Mouse (Mus musculus) layer of hippocampus, postnatal 25 days (tissue): ENCODE data around the gene Alg12. TPM values are rescaled to one million over a fixed set of nuclear protein-coding genes. Genes with fewer than 3 reads are reported as not detected.
"Not testable (repeated sequence)": the region's sequence is repeated elsewhere in the genome, so short reads cannot be mapped to it uniquely, and the experiment has no call there.

ENCODE experiments used
- DNase-seq, 2 experiments: peaks; one replicate each; pipeline ENCODE4 v3.0.0; 2022; ENCODE audit warnings: mixed read lengths in 2 of 2, low spot score in 1 of 2; ENCODE audit errors: extremely low spot score in 1 of 2
- total RNA-seq, 2 experiments: library from RNA; stranded (reverse); gene quantifications; 2 replicates each; pipeline ENCODE4 v1.2.3; 2021

Alg12 gene
- total RNA-seq, 2 experiments from 2014 or later = 12.7 to 16.9 TPM

GRCm38 (mm10) chr15:88801903-88802302 lies 17.2 kb downstream of the Alg12 start:
- no peak for DNase-seq

GRCm38 (mm10) chr15:88800921-88801354 lies 18.2 kb downstream of the Alg12 start:
- no peak for DNase-seq

DNA sequence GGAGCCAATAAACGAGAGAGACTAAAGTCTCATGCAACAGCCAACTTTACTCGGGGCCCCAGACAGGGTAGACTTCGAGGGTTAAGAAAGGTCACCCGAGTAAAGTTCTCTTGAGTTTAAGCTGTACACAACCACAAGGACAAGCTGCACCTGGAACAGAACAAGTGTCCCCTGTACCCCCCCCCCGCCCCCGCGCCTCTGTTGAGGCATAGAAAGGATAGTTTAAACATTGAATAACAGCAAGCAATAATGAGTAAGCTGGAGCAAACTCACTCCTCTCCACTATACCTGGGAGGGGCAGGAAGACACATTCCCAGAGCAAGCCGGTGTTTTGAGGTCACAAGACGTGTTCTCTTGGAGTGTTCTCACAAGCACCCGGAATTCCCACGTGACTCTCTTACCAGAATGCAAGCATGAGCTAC lies 19.2 kb downstream of the Alg12 start:
- no peak for DNase-seq

DNA sequence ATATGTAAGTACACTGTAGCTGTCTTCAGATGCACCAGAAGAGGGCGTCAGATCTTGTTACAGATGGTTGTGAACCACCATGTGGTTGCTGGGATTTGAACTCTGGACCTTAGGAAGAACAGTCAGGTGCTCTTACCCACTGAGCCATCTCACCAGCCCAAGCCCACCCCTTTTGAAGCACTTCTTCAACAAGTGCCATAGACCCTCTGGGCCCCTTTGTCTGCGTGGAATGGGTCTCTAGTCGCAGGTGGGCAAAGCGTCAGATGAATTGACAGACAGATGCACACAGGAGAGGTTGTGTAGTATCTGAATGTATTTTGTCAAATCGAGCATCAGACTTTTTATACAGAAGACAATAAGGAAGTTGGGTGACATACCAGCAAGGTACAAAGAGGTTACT lies 24.4 kb downstream of the Alg12 start:
- DNase-seq = not testable (repeated sequence)

GRCm38 (mm10) chr15:88792140-88792850 lies 26.8 kb downstream of the Alg12 start:
- DNase-seq = no peak

- not testable (repeated sequence) for DNase-seq
These were observed 44.5 kb downstream of the Alg12 start for GRCm38 (mm10) chr15:88774630-88775029.

DNA sequence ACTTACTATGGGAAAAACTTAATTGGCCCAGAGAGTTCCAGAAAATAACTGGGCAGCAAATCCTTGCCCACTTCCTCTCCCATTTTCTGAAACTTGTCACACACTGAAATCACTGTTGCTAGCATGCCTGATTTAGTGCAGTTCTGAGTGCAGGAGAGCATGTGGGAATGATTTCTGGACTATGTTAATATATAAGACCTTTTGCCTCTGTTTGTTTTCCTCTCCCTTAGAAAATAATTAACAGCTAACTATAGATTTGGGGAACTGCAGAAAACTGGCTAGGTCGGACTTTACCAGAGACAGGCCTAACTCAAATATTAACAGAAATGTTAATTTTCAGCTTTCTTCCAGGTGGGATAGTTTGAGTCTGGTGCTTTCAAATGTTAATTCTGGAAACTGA lies 50.6 kb downstream of the Alg12 start:
- DNase-seq = no peak

GRCm38 (mm10) chr15:88766139-88766538 lies 53.0 kb downstream of the Alg12 start:
- not testable (repeated sequence) for DNase-seq

- DNase-seq = no peak
These were observed 57.6 kb downstream of the Alg12 start for GRCm38 (mm10) chr15:88761551-88761950.

DNA sequence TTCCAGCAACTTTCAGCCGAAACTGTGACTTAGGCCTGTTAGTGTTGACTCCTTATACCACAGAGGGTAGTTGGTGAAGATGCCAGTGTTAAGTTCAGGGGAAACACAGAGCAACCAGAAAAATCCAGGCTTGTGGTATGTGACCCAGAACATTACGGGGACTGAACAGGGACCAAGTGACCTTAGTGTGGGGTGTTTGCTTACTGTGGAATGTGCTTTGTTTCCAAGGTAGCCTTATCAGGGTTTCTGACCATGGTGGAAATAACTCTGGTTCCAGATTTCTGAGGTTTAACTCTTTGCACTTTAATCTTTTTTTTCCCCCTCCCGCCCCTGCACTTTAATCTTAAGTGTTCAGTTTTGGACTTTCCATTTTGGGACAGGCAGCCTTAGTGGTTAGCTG lies 61.1 kb downstream of the Alg12 start:
- no peak for DNase-seq

GRCm38 (mm10) chr15:88755761-88756160 lies 63.4 kb downstream of the Alg12 start:
- DNase-seq = no peak

Other genes with a start within 250 kb of the Alg12 start
- gene Zdhhc25, start 219.0 kb downstream of the Alg12 start, total RNA-seq = not detected
- 10 to 100 TPM; 48.6 to 58.2 TPM for gene Brd1, start 85.1 kb downstream of the Alg12 start, total RNA-seq
- gene Zbed4, start 67.7 kb downstream of the Alg12 start, total RNA-seq = 10 to 100 TPM in 1 of 2 experiments, 1 to 10 TPM in 1; 9.8 to 10.0 TPM
- gene Creld2, start 328 bp upstream of the Alg12 start, total RNA-seq = 10 to 100 TPM; 18.0 to 28.1 TPM
- 10 to 100 TPM; 30.3 to 38.9 TPM for gene Pim3, start 42.9 kb upstream of the Alg12 start, total RNA-seq
- gene Ttll8, start 135.1 kb upstream of the Alg12 start, total RNA-seq = 1 to 10 TPM; 1.9 to 2.1 TPM
- 100 to 1,000 TPM; 115 to 130 TPM for gene Mlc1, start 159.7 kb upstream of the Alg12 start, total RNA-seq
- not detected for gene Mov10l1, start 163.6 kb upstream of the Alg12 start, total RNA-seq
- 100 to 1,000 TPM; 161 to 170 TPM for gene Panx2, start 240.4 kb upstream of the Alg12 start, total RNA-seq